Mouse (Mus musculus) stomach, embryonic 16.5 days (tissue): ENCODE data around the gene Zfp553. TPM values are rescaled to one million over a fixed set of nuclear protein-coding genes. Genes with fewer than 3 reads are reported as not detected.

ENCODE experiments used
- ATAC-seq: fragments of 200-750 bp; cut with Nextera tagmentation; 2 replicates; pipeline ENCODE4 v1.8.0; 2017; ENCODE audit warnings: moderate number of reproducible peaks, moderate TSS enrichment; ENCODE audit not compliant: insufficient read depth, low FRiP score
- H3K27ac ChIP-seq: fragments of 300-500 bp; sonication (generic); 2 replicates; pipeline ENCODE4 v1.5.1; 2014; ENCODE audit warnings: low read length
- H3K27me3 ChIP-seq: fragments of 300-500 bp; sonication (generic); 2 replicates; pipeline ENCODE4 v1.6.1; 2014; ENCODE audit warnings: low read length, control low read depth, mixed read lengths; ENCODE audit not compliant: control insufficient read depth, insufficient read depth
- H3K36me3 ChIP-seq: fragments of 300-500 bp; sonication (generic); 2 replicates; pipeline ENCODE4 v1.6.1; 2014; ENCODE audit warnings: low read length; ENCODE audit not compliant: control insufficient read depth, insufficient read depth
- H3K4me1 ChIP-seq: fragments of 300-500 bp; sonication (generic); 2 replicates; pipeline ENCODE4 v1.6.1; 2014; ENCODE audit warnings: low read length, control low read depth, mixed read lengths; ENCODE audit not compliant: control insufficient read depth, insufficient read depth
- H3K4me2 ChIP-seq: fragments of 300-500 bp; sonication (generic); 2 replicates; pipeline ENCODE4 v1.6.1; 2014; ENCODE audit warnings: low read depth, low read length, mixed read lengths
- H3K4me3 ChIP-seq: fragments of 300-500 bp; sonication (generic); replicated peaks from 2 replicates; pipeline ENCODE4 v1.5.1; 2014; ENCODE audit warnings: mild to moderate bottlenecking, low read length
- H3K9ac ChIP-seq: fragments of 300-500 bp; sonication (generic); 2 replicates; pipeline ENCODE4 v1.6.1; 2014; ENCODE audit warnings: low read length
- H3K9me3 ChIP-seq: fragments of 300-500 bp; sonication (generic); replicated peaks from 2 replicates; pipeline ENCODE4 v1.6.1; 2016; ENCODE audit warnings: low read length, control low read depth; ENCODE audit not compliant: control insufficient read depth
- WGBS: fragments of 180-500 bp; shearing (Covaris S2); extraction: QIAGEN DNeasy Blood & Tissue Kit; methylation state at CpG from one replicate; pipeline ENCODE4 v1.1.7; 2014; 5-methylcytosine and 5-hydroxymethylcytosine counted together
- polyA plus RNA-seq: library from polyadenylated mRNA; unstranded; fragments of >200 nt; fragmentation: Nextera tagmentation; extraction: Ambion mirVana; gene quantifications from 2 replicates; pipeline ENCODE4 v1.2.1, GENCODE M21; 2015

Zfp553 gene
- polyA plus RNA-seq, 1 experiment from 2014 or later = 27.1 TPM

GRCm38 (mm10) chr7:127272566-127272965 lies 39.7 kb downstream of the Zfp553 start:
- H3K4me3 ChIP-seq = peak overlapping the region; percentile 90
- 94% methylated on average over 15 of the region's 15 CpGs for WGBS
- peaks cover 11% of the 10 kb centered on the region for H3K4me1 ChIP-seq
- no peaks in the 10 kb centered on the region for H3K27me3 ChIP-seq
- peaks cover 8% of the 10 kb centered on the region; the same call in 1 of the 2 replicates for H3K9me3 ChIP-seq
- no peak overlapping the region for H3K27ac ChIP-seq
- H3K9ac ChIP-seq = no peak overlapping the region
- no peak for ATAC-seq
- peak overlapping the region; percentile 88 for H3K4me2 ChIP-seq
- no peaks in the 10 kb centered on the region; the same call in 1 of the 2 replicates for H3K36me3 ChIP-seq

GRCm38 (mm10) chr7:127273118-127273923 lies 40.5 kb downstream of the Zfp553 start:
- H3K36me3 ChIP-seq = no peaks in the 10 kb centered on the region; the same call in 1 of the 2 replicates
- H3K27me3 ChIP-seq = no peaks in the 10 kb centered on the region
- ATAC-seq = peak; percentile 31; the same call in 1 of the 2 replicates
- peak overlapping the region; percentile 88 for H3K27ac ChIP-seq
- H3K4me2 ChIP-seq = peak overlapping the region; percentile 88
- peak overlapping the region; percentile 96 for H3K9ac ChIP-seq
- peak overlapping the region; percentile 90 for H3K4me3 ChIP-seq
- 12% methylated on average over 50 of the region's 50 CpGs for WGBS
- peaks cover 11% of the 10 kb centered on the region for H3K4me1 ChIP-seq
- peaks cover 7% of the 10 kb centered on the region; the same call in 1 of the 2 replicates for H3K9me3 ChIP-seq

- no peaks in the 10 kb centered on the region; the same call in 1 of the 2 replicates for H3K36me3 ChIP-seq
- peak within 1 kb of the TSS; percentile 88 for H3K4me2 ChIP-seq
- no peaks in the 10 kb centered on the region for H3K9me3 ChIP-seq
- peaks cover 15% of the 10 kb centered on the region for H3K4me1 ChIP-seq
- peak within 1 kb of the TSS; percentile 90 for H3K4me3 ChIP-seq
- H3K27me3 ChIP-seq = no peaks in the 10 kb centered on the region
- peak within 1 kb of the TSS; percentile 96 for H3K9ac ChIP-seq
- ATAC-seq = peak; percentile 88
- H3K27ac ChIP-seq = peak within 1 kb of the TSS; percentile 88
- WGBS = 2% methylated on average over 39 of the region's 39 CpGs
Measured at GRCm38 (mm10) chr7:127273925-127274789, 41.3 kb downstream of the Zfp553 start, which contains the start of gene Sephs2. Gene Sephs2, minus strand, starts transcription at chr7:127274055.

GRCm38 (mm10) chr7:127276519-127276961 lies 43.7 kb downstream of the Zfp553 start:
- WGBS = 42% methylated on average over 5 of the region's 5 CpGs
- peak; percentile 55 for ATAC-seq
- H3K4me2 ChIP-seq = no peak overlapping the region

GRCm38 (mm10) chr7:127278311-127278710 lies 45.5 kb downstream of the Zfp553 start:
- Histone ChIP-seq H3K27ac (no peak overlapping the region), H3K36me3 (no peaks in the 10 kb centered on the region), H3K4me3 (no peak overlapping the region), H3K9ac (no peak overlapping the region), H3K4me2 (no peak overlapping the region), H3K9me3 (no peaks in the 10 kb centered on the region), H3K27me3 (no peaks in the 10 kb centered on the region), H3K4me1 (peaks cover 3% of the 10 kb centered on the region; the same call in 1 of the 2 replicates)
- 23% methylated on average over 8 of the region's 8 CpGs for WGBS
- ATAC-seq = no peak; the same call in 1 of the 2 replicates

More at GRCm38 (mm10) chr7:127276519-127276961, 43.7 kb downstream of the Zfp553 start:
- peaks cover 15% of the 10 kb centered on the region for H3K4me1 ChIP-seq
- no peak overlapping the region for H3K9ac ChIP-seq
- no peak overlapping the region for H3K4me3 ChIP-seq
- peak overlapping the region; percentile 76 for H3K27ac ChIP-seq
- H3K36me3 ChIP-seq = no peaks in the 10 kb centered on the region
- no peaks in the 10 kb centered on the region for H3K9me3 ChIP-seq
- H3K27me3 ChIP-seq = no peaks in the 10 kb centered on the region

GRCm38 (mm10) chr7:127280092-127280491 lies 47.2 kb downstream of the Zfp553 start:
- H3K27me3 ChIP-seq = no peaks in the 10 kb centered on the region
- H3K27ac ChIP-seq = no peak overlapping the region
- no peak overlapping the region for H3K4me3 ChIP-seq
- ATAC-seq = no peak
- H3K9ac ChIP-seq = no peak overlapping the region
- no peaks in the 10 kb centered on the region for H3K9me3 ChIP-seq
- H3K36me3 ChIP-seq = no peaks in the 10 kb centered on the region
- peaks cover 3% of the 10 kb centered on the region; the same call in 1 of the 2 replicates for H3K4me1 ChIP-seq
- 60% methylated on average over 3 of the region's 3 CpGs for WGBS
- no peak overlapping the region for H3K4me2 ChIP-seq

GRCm38 (mm10) chr7:127281114-127281513 lies 48.3 kb downstream of the Zfp553 start:
- Histone ChIP-seq H3K9ac (no peak overlapping the region), H3K36me3 (no peaks in the 10 kb centered on the region), H3K4me2 (no peak overlapping the region), H3K27ac (no peak overlapping the region), H3K27me3 (no peaks in the 10 kb centered on the region), H3K4me3 (no peak overlapping the region), H3K4me1 (peaks cover 3% of the 10 kb centered on the region; the same call in 1 of the 2 replicates), H3K9me3 (no peaks in the 10 kb centered on the region)
- no peak for ATAC-seq
- 32% methylated on average over 4 of the region's 4 CpGs for WGBS

- WGBS = 89% methylated on average over 2 of the region's 2 CpGs
- H3K9ac ChIP-seq = no peak overlapping the region
- no peak overlapping the region for H3K4me3 ChIP-seq
- peaks cover 3% of the 10 kb centered on the region; the same call in 1 of the 2 replicates for H3K4me1 ChIP-seq
- H3K36me3 ChIP-seq = no peaks in the 10 kb centered on the region
- no peak for ATAC-seq
- no peaks in the 10 kb centered on the region for H3K9me3 ChIP-seq
- no peaks in the 10 kb centered on the region for H3K27me3 ChIP-seq
- no peak overlapping the region for H3K27ac ChIP-seq
- no peak overlapping the region for H3K4me2 ChIP-seq
Measured at GRCm38 (mm10) chr7:127282190-127282589, 49.3 kb downstream of the Zfp553 start.
